Mouse (Mus musculus) CH12.LX (cell line): ENCODE data around the gene U2af2.

Experiments
- BHLHE40 ChIP-seq: IDR thresholded peaks from 2 replicates; pipeline ENCODE4 v1.6.1; 2011; ENCODE audit warnings: mild to moderate bottlenecking, low read depth, low read length, improper control_type of control experiment
- CTCF ChIP-seq, 2 experiments: IDR thresholded peaks in 1 of 2; conservative IDR thresholded peaks in 1 of 2; 2 replicates each; pipeline ENCODE4 v1.5.1; 2011 to 2012; ENCODE audit warnings: low read depth in 2 of 2, low read length in 2 of 2, improper control_type of control experiment in 1 of 2, inconsistent platforms in 1 of 2, mild to moderate bottlenecking in 1 of 2, moderate library complexity in 1 of 2
- ELF1 ChIP-seq: IDR thresholded peaks from 2 replicates; pipeline ENCODE4 v1.6.1; 2014; ENCODE audit warnings: low read depth, mild to moderate bottlenecking, inconsistent platforms, low read length, improper control_type of control experiment
- POLR2A ChIP-seq: IDR thresholded peaks from 2 replicates; pipeline ENCODE4 v1.6.1; 2011; ENCODE audit warnings: low read depth, mild to moderate bottlenecking, improper control_type of control experiment, low read length
- UBTF ChIP-seq: IDR thresholded peaks from 2 replicates; pipeline ENCODE4 v1.6.1; 2012; ENCODE audit warnings: low read depth, mild to moderate bottlenecking, inconsistent platforms, low read length, improper control_type of control experiment, moderate library complexity
- USF2 ChIP-seq: conservative IDR thresholded peaks from 2 replicates; pipeline ENCODE4 v1.6.1; 2011; ENCODE audit warnings: low read depth, low read length, improper control_type of control experiment

- peak; percentile 60; the same call in 1 of the 2 replicates for TF ChIP-seq ELF1
- TF ChIP-seq UBTF = peak; percentile 96
- no peak for TF ChIP-seq CTCF (conservative IDR thresholded peaks at IDR 0.05 in 1 of 2, IDR thresholded peaks at IDR 0.05 in 1 of 2; ENCODE audit: low read depth in 2 of 2, low read length in 2 of 2)
- TF ChIP-seq POLR2A = peak; percentile 60; the same call in 1 of the 2 replicates
- TF ChIP-seq USF2 = no peak
- TF ChIP-seq BHLHE40 = peak; percentile 5; the same call in 1 of the 2 replicates
These were observed 10.4 kb upstream of the U2af2 start, which contains the start of gene Zfp580 for GRCm38 (mm10) chr7:5051193-5052192.
